In genomic region chr1:183138088-183138487, GRCm38 (mm10) we compare ENCODE assay signal across 24 mouse cellular contexts.
DNase-seq lines count a peak whose midpoint lies in the region; ATAC-seq and TF ChIP-seq lines count a peak whose summit lies in the region.
"Had no signal": no experiment of that assay in that cellular context is flagged by ENCODE, and none has a peak within 500 bp of the region (broad histone marks: within the 10 kb centered on the region; RNA-seq: fewer than 3 reads in every experiment).

No protein-coding gene starts in this region.

- TF ChIP-seq CTCF in midbrain, postnatal 0 days (IDR thresholded peaks at IDR 0.05) = no peak
- no peak for TF ChIP-seq CTCF in small intestine, adult 2 months (IDR thresholded peaks at IDR 0.05; ENCODE audit: extremely low read depth, insufficient read length, insufficient replicate concordance, low read depth, low read length)

- H3K4me3 ChIP-seq in midbrain, embryonic 11.5 days (ENCODE audit: low read depth, low read length) = no peak overlapping the region
- H3K4me3 ChIP-seq in midbrain, postnatal 0 days (ENCODE audit: low read depth, low read length) = no peak overlapping the region
- H3K4me3 ChIP-seq in limb, embryonic 10.5 days = no peak overlapping the region
- peak overlapping the region; percentile 41; the same call in 1 of the 2 replicates for H3K4me3 ChIP-seq in small intestine, adult 2 months (ENCODE audit: low read depth, low read length)
- H3K4me3 ChIP-seq: embryonic facial prominence, embryonic 12.5 days; embryonic facial prominence, embryonic 15.5 days; gastrocnemius, adult 2 months; hindbrain, embryonic 10.5 days; hindbrain, embryonic 13.5 days had no signal

- ATAC-seq in midbrain, embryonic 11.5 days (ENCODE audit: low FRiP score) = no peak
- no peak for ATAC-seq in midbrain, postnatal 0 days (ENCODE audit: low FRiP score)
- ATAC-seq: activated CD4-positive, CD25-positive, alpha-beta regulatory T cell, adult 4 months; forebrain, embryonic 14.5 days; forebrain, postnatal 0 days; hindbrain, embryonic 16.5 days had no signal

- TF ChIP-seq POLR2A in small intestine, adult 2 months (IDR thresholded peaks at IDR 0.05; ENCODE audit: low read depth, low read length) = no peak

- peak; percentile 51 for DNase-seq in heart, adult 11 months
- DNase-seq in heart, postnatal 25 days (ENCODE audit: low spot score) = no peak
- DNase-seq in midbrain, embryonic 11.5 days (ENCODE audit: low spot score, missing footprints) = peak; percentile 77
- DNase-seq in midbrain, postnatal 0 days (ENCODE audit: low spot score) = no peak
- no peak for DNase-seq in limb, embryonic 10.5 days (ENCODE audit: low spot score)
- no peak for DNase-seq in left cerebral cortex, postnatal 4 days
- DNase-seq in adrenal gland, adult 8-10 months = no peak
- DNase-seq: adrenal gland, postnatal 10 days; adrenal gland, postnatal 36 days; cerebellum, adult 18-20 months; cerebellum, adult 9-10 months; forebrain, postnatal 0 days; gastrocnemius, adult 2 months; gastrocnemius, postnatal 14 days; heart, adult 18-20 months; heart, postnatal 36 days had no signal

- peaks cover 29% of the 10 kb centered on the region for H3K4me1 ChIP-seq in midbrain, embryonic 11.5 days (ENCODE audit: control insufficient read depth, insufficient read depth, low read length)
- peaks cover 4% of the 10 kb centered on the region; the same call in 1 of the 2 replicates for H3K4me1 ChIP-seq in midbrain, postnatal 0 days (ENCODE audit: insufficient read depth, low read length)
- H3K4me1 ChIP-seq in limb, embryonic 10.5 days = peaks cover 64% of the 10 kb centered on the region
- peaks cover 14% of the 10 kb centered on the region; the same call in 1 of the 2 replicates for H3K4me1 ChIP-seq in small intestine, adult 2 months (ENCODE audit: control insufficient read depth, insufficient read depth, insufficient read length, low read length)

- 37% methylated on average over 4 of the region's 4 CpGs for WGBS in midbrain, embryonic 11.5 days
- WGBS in midbrain, postnatal 0 days = 61% methylated on average over 4 of the region's 4 CpGs
- 38% methylated on average over 4 of the region's 4 CpGs for WGBS in limb, embryonic 10.5 days
- 41% methylated on average over 4 of the region's 4 CpGs for WGBS in small intestine, adult 2 months

- intact Hi-C loops in heart, postnatal 25 days (cut with DNase I) = no loop called here
- intact Hi-C loops in left cerebral cortex, postnatal 4 days (cut with DNase I) = no loop called here

- no peak overlapping the region for H3K27ac ChIP-seq in midbrain, embryonic 11.5 days (ENCODE audit: low read depth, low read length)
- no peak overlapping the region for H3K27ac ChIP-seq in midbrain, postnatal 0 days (ENCODE audit: low read depth, low read length)
- peak overlapping the region; percentile 36; the same call in 1 of the 2 replicates for H3K27ac ChIP-seq in limb, embryonic 10.5 days
- H3K27ac ChIP-seq in small intestine, adult 2 months (ENCODE audit: insufficient read depth, low read depth, low read length) = peak overlapping the region; percentile 89
- H3K27ac ChIP-seq: embryonic facial prominence, embryonic 12.5 days; embryonic facial prominence, embryonic 15.5 days; gastrocnemius, adult 2 months; hindbrain, embryonic 10.5 days; hindbrain, embryonic 13.5 days had no signal

- no peak overlapping the region for H3K4me2 ChIP-seq in midbrain, embryonic 11.5 days
- H3K4me2 ChIP-seq in midbrain, postnatal 0 days (ENCODE audit: low read depth, low read length, poor library complexity, severe bottlenecking) = no peak overlapping the region
- H3K4me2 ChIP-seq: embryonic facial prominence, embryonic 12.5 days; embryonic facial prominence, embryonic 15.5 days; hindbrain, embryonic 13.5 days had no signal

- H3K27me3 ChIP-seq in midbrain, embryonic 11.5 days (ENCODE audit: control insufficient read depth, insufficient read depth, low read length) = no peaks in the 10 kb centered on the region
- no peaks in the 10 kb centered on the region for H3K27me3 ChIP-seq in midbrain, postnatal 0 days (ENCODE audit: insufficient read depth, low read length)
- H3K27me3 ChIP-seq in limb, embryonic 10.5 days (ENCODE audit: low read depth, poor library complexity, severe bottlenecking) = no peaks in the 10 kb centered on the region
- no peaks in the 10 kb centered on the region for H3K27me3 ChIP-seq in small intestine, adult 2 months (ENCODE audit: control insufficient read depth, insufficient read depth, low read length)
- H3K27me3 ChIP-seq: embryonic facial prominence, embryonic 12.5 days; embryonic facial prominence, embryonic 15.5 days; hindbrain, embryonic 13.5 days had no signal

- H3K9ac ChIP-seq in midbrain, embryonic 11.5 days (ENCODE audit: low read length) = no peak overlapping the region
- no peak overlapping the region for H3K9ac ChIP-seq in midbrain, postnatal 0 days (replicated peaks; ENCODE audit: low read length, poor library complexity, severe bottlenecking)
- H3K9ac ChIP-seq: embryonic facial prominence, embryonic 12.5 days; embryonic facial prominence, embryonic 15.5 days; forebrain, postnatal 0 days; hindbrain, embryonic 13.5 days had no signal

- no peaks in the 10 kb centered on the region for H3K36me3 ChIP-seq in midbrain, embryonic 11.5 days (ENCODE audit: control insufficient read depth, insufficient read depth, low read length)
- no peaks in the 10 kb centered on the region for H3K36me3 ChIP-seq in midbrain, postnatal 0 days (ENCODE audit: insufficient read depth, low read length)
- H3K36me3 ChIP-seq in limb, embryonic 10.5 days = peaks cover 23% of the 10 kb centered on the region
- no peaks in the 10 kb centered on the region for H3K36me3 ChIP-seq in small intestine, adult 2 months (ENCODE audit: control insufficient read depth, insufficient read depth, low read length)

- H3K9me3 ChIP-seq in midbrain, embryonic 11.5 days (ENCODE audit: control insufficient read depth, low read length) = no peaks in the 10 kb centered on the region
- H3K9me3 ChIP-seq in midbrain, postnatal 0 days (ENCODE audit: low read length) = no peaks in the 10 kb centered on the region
- H3K9me3 ChIP-seq in limb, embryonic 10.5 days (replicated peaks) = no peaks in the 10 kb centered on the region
- H3K9me3 ChIP-seq: embryonic facial prominence, embryonic 12.5 days; embryonic facial prominence, embryonic 15.5 days; hindbrain, embryonic 10.5 days; hindbrain, embryonic 13.5 days had no signal

Comparison
In these comparisons a context has a peak if more than half of its experiments do, and no peak if none do; other contexts are left out.
1. DNase-seq: peak in heart, adult 11 months (single experiment) and midbrain, embryonic 11.5 days (single experiment); none in heart, postnatal 25 days (single experiment), midbrain, postnatal 0 days (single experiment), limb, embryonic 10.5 days (single experiment), left cerebral cortex, postnatal 4 days (single experiment) and adrenal gland, adult 8-10 months (single experiment).
2. H3K27ac ChIP-seq: peak in limb, embryonic 10.5 days (single experiment) and small intestine, adult 2 months (single experiment); none in midbrain, embryonic 11.5 days (single experiment) and midbrain, postnatal 0 days (single experiment).